Mouse (Mus musculus): ENCODE measurements at regions not wholly inside any gene's neighbourhood (a gene's known extent, or its start where the extent isn't known, plus 50 kb on each side); places are given as distances from the start of the nearest gene placed in this dataset.

GRCm38 (mm10) chr19:56095873-56096272 is 191.1 kb upstream of the Habp2 start:
- TF ChIP-seq CTCF (IDR thresholded peaks at IDR 0.05; ENCODE audit: extremely low read depth, insufficient read depth, insufficient read length, insufficient replicate concordance) (no peak), POLR2A (IDR thresholded peaks at IDR 0.05; ENCODE audit: low read depth, low read length) (no peak)
